Mouse (Mus musculus) hindbrain, embryonic 15.5 days (tissue): ENCODE data around the gene Camkmt. TPM values are rescaled to one million over a fixed set of nuclear protein-coding genes. Genes with fewer than 3 reads are reported as not detected.

Experiments used
- ATAC-seq: fragments of 200-750 bp; cut with Nextera tagmentation; 2 replicates; pipeline ENCODE4 v1.8.0; 2017; ENCODE audit warnings: low read depth, moderate number of reproducible peaks, moderate TSS enrichment; ENCODE audit not compliant: low FRiP score
- H3K27ac ChIP-seq: fragments of 300-500 bp; sonication (generic); replicated peaks from 2 replicates; pipeline ENCODE4 v1.5.1; 2015; ENCODE audit warnings: mild to moderate bottlenecking, inconsistent platforms
- H3K27me3 ChIP-seq: fragments of 300-500 bp; sonication (generic); 2 replicates; pipeline ENCODE4 v1.6.1; 2015; ENCODE audit warnings: control low read depth, inconsistent platforms
- H3K36me3 ChIP-seq: fragments of 300-500 bp; sonication (generic); 2 replicates; pipeline ENCODE4 v1.6.1; 2015; ENCODE audit warnings: control low read depth, inconsistent platforms
- H3K4me1 ChIP-seq: fragments of 300-500 bp; sonication (generic); replicated peaks from 2 replicates; pipeline ENCODE4 v1.6.1; 2015; ENCODE audit warnings: control low read depth, inconsistent platforms
- H3K4me2 ChIP-seq: fragments of 300-500 bp; sonication (generic); 2 replicates; pipeline ENCODE4 v1.6.1; 2015; ENCODE audit warnings: moderate library complexity, mild to moderate bottlenecking, inconsistent platforms
- H3K4me3 ChIP-seq: fragments of 300-500 bp; sonication (generic); 2 replicates; pipeline ENCODE4 v1.5.1; 2015; ENCODE audit warnings: mild to moderate bottlenecking, inconsistent platforms
- H3K9ac ChIP-seq: fragments of 300-500 bp; sonication (generic); 2 replicates; pipeline ENCODE4 v1.6.1; 2015; ENCODE audit warnings: inconsistent platforms
- H3K9me3 ChIP-seq: fragments of 300-500 bp; sonication (generic); 2 replicates; pipeline ENCODE4 v1.6.1; 2016; ENCODE audit warnings: control low read depth, inconsistent platforms
- WGBS: fragments of 180-500 bp; shearing (Covaris S2); methylation state at CpG from one replicate; pipeline ENCODE4 v1.1.7; 2015; 5-methylcytosine and 5-hydroxymethylcytosine counted together
- polyA plus RNA-seq: library from polyadenylated mRNA; unstranded; fragments of >200 nt; fragmentation: Nextera tagmentation; extraction: Ambion mirVana; gene quantifications from 2 replicates; pipeline ENCODE4 v1.2.1, GENCODE M21; 2015

The Camkmt gene
- polyA plus RNA-seq, 1 experiment from 2014 or later: 20.8 TPM

- WGBS: 7% methylated on average over 23 of the region's 23 CpGs
- Histone ChIP-seq H3K4me1 (no peaks in the 10 kb centered on the region), H3K4me3 (no peak overlapping the region), H3K36me3 (no peaks in the 10 kb centered on the region), H3K4me2 (peak overlapping the region; percentile 24; the same call in 1 of the 2 replicates), H3K9ac (no peak overlapping the region), H3K9me3 (no peaks in the 10 kb centered on the region), H3K27ac (no peak overlapping the region), H3K27me3 (peaks cover 89% of the 10 kb centered on the region)
- no peak for ATAC-seq
Measured at GRCm38 (mm10) chr17:85454419-85454983, 364.1 kb downstream of the Camkmt start.

- H3K4me1 ChIP-seq: no peaks in the 10 kb centered on the region
- H3K27ac ChIP-seq: no peak overlapping the region
- H3K4me3 ChIP-seq: no peak overlapping the region
- ATAC-seq: no peak
- H3K9me3 ChIP-seq: no peaks in the 10 kb centered on the region
- peaks cover 91% of the 10 kb centered on the region for H3K27me3 ChIP-seq
- no peak overlapping the region for H3K4me2 ChIP-seq
- no peaks in the 10 kb centered on the region for H3K36me3 ChIP-seq
- 2% methylated on average over 16 of the region's 16 CpGs for WGBS
- H3K9ac ChIP-seq: no peak overlapping the region
Measured at GRCm38 (mm10) chr17:85455063-85455462, 364.7 kb downstream of the Camkmt start.

- no peak overlapping the region for H3K27ac ChIP-seq
- no peaks in the 10 kb centered on the region for H3K4me1 ChIP-seq
Measured at GRCm38 (mm10) chr17:85458075-85458474, 367.7 kb downstream of the Camkmt start.

GRCm38 (mm10) chr17:85458589-85458988, 368.2 kb downstream of the Camkmt start:
- no peak overlapping the region for H3K4me2 ChIP-seq

More at GRCm38 (mm10) chr17:85458075-85458474, 367.7 kb downstream of the Camkmt start:
- Histone ChIP-seq H3K9me3 (no peaks in the 10 kb centered on the region), H3K36me3 (no peaks in the 10 kb centered on the region), H3K4me2 (no peak overlapping the region), H3K27me3 (peaks cover 93% of the 10 kb centered on the region), H3K9ac (no peak overlapping the region), H3K4me3 (no peak overlapping the region)
- WGBS: 6% methylated on average over 14 of the region's 14 CpGs
- no peak for ATAC-seq

GRCm38 (mm10) chr17:85461577-85461976, 371.2 kb downstream of the Camkmt start:
- Histone ChIP-seq H3K9me3 (no peaks in the 10 kb centered on the region), H3K4me3 (no peak overlapping the region), H3K27me3 (peaks cover 97% of the 10 kb centered on the region), H3K27ac (no peak overlapping the region), H3K9ac (no peak overlapping the region), H3K4me2 (no peak overlapping the region), H3K4me1 (peaks cover 6% of the 10 kb centered on the region; the same call in 1 of the 2 replicates), H3K36me3 (no peaks in the 10 kb centered on the region)
- ATAC-seq: no peak
- WGBS: 26% methylated on average over 3 of the region's 3 CpGs

More at GRCm38 (mm10) chr17:85458589-85458988, 368.2 kb downstream of the Camkmt start:
- Histone ChIP-seq H3K4me1 (no peaks in the 10 kb centered on the region), H3K27me3 (peaks cover 93% of the 10 kb centered on the region), H3K4me3 (no peak overlapping the region), H3K9ac (no peak overlapping the region), H3K27ac (no peak overlapping the region), H3K36me3 (no peaks in the 10 kb centered on the region), H3K9me3 (no peaks in the 10 kb centered on the region)
- WGBS: 8% methylated on average over 9 of the region's 9 CpGs
- ATAC-seq: no peak

GRCm38 (mm10) chr17:85463497-85464392, 373.4 kb downstream of the Camkmt start:
- Histone ChIP-seq H3K36me3 (no peaks in the 10 kb centered on the region), H3K4me1 (peaks cover 6% of the 10 kb centered on the region; the same call in 1 of the 2 replicates), H3K27ac (no peak overlapping the region), H3K9ac (no peak overlapping the region), H3K4me2 (no peak overlapping the region), H3K4me3 (no peak overlapping the region), H3K9me3 (no peaks in the 10 kb centered on the region), H3K27me3 (peaks cover 98% of the 10 kb centered on the region)
- WGBS: 9% methylated on average over 22 of the region's 22 CpGs
- ATAC-seq: no peak

- 1% methylated on average over 40 of the region's 40 CpGs for WGBS
- Histone ChIP-seq H3K27ac (no peak overlapping the region), H3K4me1 (peaks cover 6% of the 10 kb centered on the region; the same call in 1 of the 2 replicates), H3K9me3 (peaks cover 2% of the 10 kb centered on the region; the same call in 1 of the 2 replicates), H3K9ac (no peak overlapping the region), H3K27me3 (peaks cover 99% of the 10 kb centered on the region), H3K36me3 (no peaks in the 10 kb centered on the region), H3K4me2 (no peak overlapping the region), H3K4me3 (no peak overlapping the region)
- ATAC-seq: no peak
Measured at GRCm38 (mm10) chr17:85464466-85465411, 374.4 kb downstream of the Camkmt start.

GRCm38 (mm10) chr17:85469776-85470175, 379.4 kb downstream of the Camkmt start:
- H3K36me3 ChIP-seq: no peaks in the 10 kb centered on the region
- H3K4me2 ChIP-seq: no peak overlapping the region
- 80% methylated on average over 4 of the region's 4 CpGs for WGBS
- H3K27ac ChIP-seq: no peak overlapping the region
- H3K9me3 ChIP-seq: peaks cover 2% of the 10 kb centered on the region; the same call in 1 of the 2 replicates
- peaks cover 98% of the 10 kb centered on the region for H3K27me3 ChIP-seq
- H3K4me3 ChIP-seq: no peak overlapping the region
- ATAC-seq: no peak
- peaks cover 3% of the 10 kb centered on the region; the same call in 1 of the 2 replicates for H3K4me1 ChIP-seq
- H3K9ac ChIP-seq: no peak overlapping the region

- H3K9ac ChIP-seq: no peak overlapping the region
- 6% methylated on average over 5 of the region's 5 CpGs for WGBS
Measured at GRCm38 (mm10) chr17:85472687-85473202, 382.4 kb downstream of the Camkmt start.

GRCm38 (mm10) chr17:85473217-85473616, 382.9 kb downstream of the Camkmt start:
- peaks cover 2% of the 10 kb centered on the region; the same call in 1 of the 2 replicates for H3K9me3 ChIP-seq
- 1% methylated on average over 16 of the region's 16 CpGs for WGBS
- H3K4me1 ChIP-seq: no peaks in the 10 kb centered on the region
- H3K4me2 ChIP-seq: no peak overlapping the region
- peaks cover 92% of the 10 kb centered on the region for H3K27me3 ChIP-seq
- ATAC-seq: no peak
- no peaks in the 10 kb centered on the region for H3K36me3 ChIP-seq
- no peak overlapping the region for H3K9ac ChIP-seq
- H3K27ac ChIP-seq: no peak overlapping the region
- H3K4me3 ChIP-seq: no peak overlapping the region

More at GRCm38 (mm10) chr17:85472687-85473202, 382.4 kb downstream of the Camkmt start:
- Histone ChIP-seq H3K4me3 (no peak overlapping the region), H3K27me3 (peaks cover 93% of the 10 kb centered on the region), H3K4me1 (no peaks in the 10 kb centered on the region), H3K9me3 (peaks cover 2% of the 10 kb centered on the region; the same call in 1 of the 2 replicates), H3K4me2 (no peak overlapping the region), H3K27ac (no peak overlapping the region), H3K36me3 (no peaks in the 10 kb centered on the region)
- no peak for ATAC-seq

- no peaks in the 10 kb centered on the region for H3K36me3 ChIP-seq
- no peaks in the 10 kb centered on the region for H3K4me1 ChIP-seq
- H3K9ac ChIP-seq: no peak overlapping the region
- WGBS: 4% methylated on average over 8 of the region's 8 CpGs
- H3K27me3 ChIP-seq: peaks cover 91% of the 10 kb centered on the region
- peaks cover 2% of the 10 kb centered on the region; the same call in 1 of the 2 replicates for H3K9me3 ChIP-seq
- H3K4me3 ChIP-seq: no peak overlapping the region
- H3K27ac ChIP-seq: no peak overlapping the region
- H3K4me2 ChIP-seq: no peak overlapping the region
- no peak for ATAC-seq
Measured at GRCm38 (mm10) chr17:85473881-85474280, 383.5 kb downstream of the Camkmt start.
